Mouse (Mus musculus): Measurements from ENCODE around the gene Pet100.

DNA sequence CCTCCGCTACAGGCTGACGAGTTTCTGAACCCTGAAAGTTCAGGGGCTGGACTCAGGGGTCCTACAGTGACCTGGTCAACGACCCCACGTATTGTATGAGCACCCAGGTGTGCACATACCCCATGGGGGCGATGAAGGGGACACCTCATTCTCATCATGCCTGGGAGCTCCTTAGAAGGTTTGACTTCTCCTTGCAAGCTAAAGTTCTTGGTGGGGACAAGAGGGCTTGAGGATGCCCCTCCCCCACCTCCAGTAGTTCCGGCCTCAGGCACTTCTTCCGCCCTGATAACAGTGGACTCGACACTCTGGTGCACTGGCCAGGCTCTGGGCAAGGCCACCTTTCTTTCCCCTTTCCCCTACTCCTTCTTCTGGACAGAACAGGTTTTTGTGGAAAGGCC lies 10.1 kb downstream of the Pet100 start:
- no peak for TF ChIP-seq CTCF (IDR thresholded peaks at IDR 0.05; ENCODE audit: borderline replicate concordance, control insufficient read depth, extremely low read depth, insufficient read depth, low read length, poor library complexity)
- TF ChIP-seq POLR2A (IDR thresholded peaks at IDR 0.05; ENCODE audit: control insufficient read depth, extremely low read depth, insufficient read depth, low read length, poor library complexity): no peak

Data from thymus, adult 2 months (tissue).